In genomic region chr14:51092073-51092620, GRCm38 (mm10) we compare ENCODE assay signal across 11 mouse cellular contexts. TPM values are rescaled to one million over a fixed set of nuclear protein-coding genes. Genes with fewer than 3 reads are reported as not detected.
DNase-seq lines count a peak whose midpoint lies in the region; ATAC-seq lines count a peak whose summit lies in the region.
"Had no signal": no experiment of that assay in that cellular context is flagged by ENCODE, and none has a peak within 500 bp of the region (broad histone marks: within the 10 kb centered on the region; RNA-seq: fewer than 3 reads in every experiment).

No protein-coding gene starts in this region.

- ATAC-seq in kidney, embryonic 14.5 days (ENCODE audit: low FRiP score, low TSS enrichment) = no peak
- no peak for ATAC-seq in hindbrain, embryonic 13.5 days (ENCODE audit: low FRiP score)
- no peak for ATAC-seq in CD4-positive, CD25-positive, alpha-beta regulatory T cell, adult 4 months

- 42% methylated on average over 8 of the region's 8 CpGs for WGBS in kidney, embryonic 14.5 days
- 60% methylated on average over 8 of the region's 8 CpGs for WGBS in hindbrain, embryonic 13.5 days
- WGBS in macrophage (ENCODE audit: missing documents) = 32% methylated on average over 8 of the region's 8 CpGs

- H3K27ac ChIP-seq in kidney, embryonic 14.5 days (ENCODE audit: low read depth, low read length) = no peak overlapping the region
- peak overlapping the region; percentile 65 for H3K27ac ChIP-seq in brown adipose tissue, adult 24 weeks (replicated peaks; ENCODE audit: low read depth, low read length)
- no peak overlapping the region for H3K27ac ChIP-seq in hindbrain, embryonic 13.5 days
- peak overlapping the region; percentile 98 for H3K27ac ChIP-seq in macrophage

- no peaks in the 10 kb centered on the region for H3K36me3 ChIP-seq in kidney, embryonic 14.5 days (ENCODE audit: control insufficient read depth, insufficient read depth, low read length)
- no peaks in the 10 kb centered on the region for H3K36me3 ChIP-seq in hindbrain, embryonic 13.5 days
- no peaks in the 10 kb centered on the region for H3K36me3 ChIP-seq in macrophage (ENCODE audit: inconsistent target)

- no peak overlapping the region for H3K9ac ChIP-seq in kidney, embryonic 14.5 days (ENCODE audit: low read depth, low read length)
- no peak overlapping the region for H3K9ac ChIP-seq in hindbrain, embryonic 13.5 days

- H3K4me1 ChIP-seq in kidney, embryonic 14.5 days (ENCODE audit: control insufficient read depth, insufficient read depth, low read length) = peaks cover 7% of the 10 kb centered on the region; the same call in 1 of the 2 replicates
- no peaks in the 10 kb centered on the region for H3K4me1 ChIP-seq in brown adipose tissue, adult 24 weeks (ENCODE audit: control insufficient read depth, insufficient read depth, insufficient read length, low read length)
- H3K4me1 ChIP-seq in hindbrain, embryonic 13.5 days (replicated peaks) = peaks cover 13% of the 10 kb centered on the region; the same call in 1 of the 2 replicates

- H3K27me3 ChIP-seq in kidney, embryonic 14.5 days (ENCODE audit: control insufficient read depth, insufficient read depth, low read length) = no peaks in the 10 kb centered on the region
- no peaks in the 10 kb centered on the region for H3K27me3 ChIP-seq in hindbrain, embryonic 13.5 days

- H3K4me2 ChIP-seq in kidney, embryonic 14.5 days (replicated peaks; ENCODE audit: low read depth, low read length) = peak overlapping the region; percentile 72
- H3K4me2 ChIP-seq in hindbrain, embryonic 13.5 days = peak overlapping the region; percentile 82

- peaks cover 34% of the 10 kb centered on the region for H3K79me2 ChIP-seq in macrophage (ENCODE audit: inconsistent target)

- DNase-seq in kidney, adult 11 months = no peak
- DNase-seq in kidney, adult 18-20 months = no peak
- DNase-seq: cerebellum, adult 9-10 months; gastrocnemius, postnatal 36 days had no signal

- no peaks in the 10 kb centered on the region for H3K9me3 ChIP-seq in kidney, embryonic 14.5 days (ENCODE audit: control insufficient read depth, low read length)
- no peaks in the 10 kb centered on the region for H3K9me3 ChIP-seq in hindbrain, embryonic 13.5 days

- H3K4me3 ChIP-seq in kidney, embryonic 14.5 days (ENCODE audit: low read length) = peak overlapping the region; percentile 71; the same call in 1 of the 2 replicates
- H3K4me3 ChIP-seq in brown adipose tissue, adult 24 weeks (ENCODE audit: insufficient read depth, low read depth, low read length) = peak overlapping the region; percentile 30
- H3K4me3 ChIP-seq in hindbrain, embryonic 13.5 days = peak overlapping the region; percentile 63; the same call in 1 of the 2 replicates
- peak overlapping the region; percentile 72 for H3K4me3 ChIP-seq in macrophage (ENCODE audit: inconsistent target)

RNA-seq across cellular contexts. Expression of gene Ang, which starts 1.2 kb away (rescaled TPM):
- polyA plus RNA-seq in kidney, embryonic 14.5 days (2014; fragmentation: Nextera tagmentation; extraction: Ambion mirVana) = 6.3 and 9.5 TPM in 2 replicates
- polyA plus RNA-seq in brown adipose tissue, adult 24 weeks (2012; ENCODE audit: insufficient read depth, insufficient read length, missing spikeins) = 2.1 and 8.7 TPM in 2 replicates
- polyA plus RNA-seq in hindbrain, embryonic 13.5 days (2015; fragmentation: Nextera tagmentation; extraction: Ambion mirVana) = 4.1 and 4.4 TPM in 2 replicates
- total RNA-seq in macrophage (2018; cell fraction: chromatin; rRNA removed) = 10 to 100 TPM in 4 of 26 experiments, 1 to 10 TPM in 21, not detected in 1; 1.2 to 19.8 (median 5.1) TPM
- 10 to 100 TPM; 11.7 to 37.1 (median 18.0) TPM for total RNA-seq in macrophage (2018; cell fraction: cytosol; rRNA removed)
- 10 to 100 TPM in 18 of 26 experiments, 1 to 10 TPM in 8; 4.6 to 33.5 (median 11.8) TPM for total RNA-seq in macrophage (2018; cell fraction: nucleus; rRNA removed)
- 15.6 to 41.8 TPM (median 23.3 TPM) in 3 replicates for polyA plus RNA-seq in macrophage (2018)
- 1 to 10 TPM; 4.0 to 5.0 TPM for polyA plus RNA-seq in CD4-positive, CD25-positive, alpha-beta regulatory T cell, adult 4 months (2017; shearing (Covaris generic))

RNA-seq across cellular contexts. Expression of gene Rnase4, which starts 1.3 kb away (rescaled TPM):
- polyA plus RNA-seq in kidney, embryonic 14.5 days (2014; fragmentation: Nextera tagmentation; extraction: Ambion mirVana) = 38.9 and 41.8 TPM in 2 replicates
- 69.1 and 78.8 TPM in 2 replicates for polyA plus RNA-seq in brown adipose tissue, adult 24 weeks (2012; ENCODE audit: insufficient read depth, insufficient read length, missing spikeins)
- 15.3 and 17.5 TPM in 2 replicates for polyA plus RNA-seq in hindbrain, embryonic 13.5 days (2015; fragmentation: Nextera tagmentation; extraction: Ambion mirVana)
- total RNA-seq in macrophage (2018; cell fraction: chromatin; rRNA removed) = 10 to 100 TPM in 5 of 26 experiments, 1 to 10 TPM in 18, under 1 TPM in 3; 0.58 to 32.5 (median 4.5) TPM
- total RNA-seq in macrophage (2018; cell fraction: cytosol; rRNA removed) = 100 to 1,000 TPM in 11 of 26 experiments, 10 to 100 TPM in 15; 48.9 to 175 (median 76.0) TPM
- total RNA-seq in macrophage (2018; cell fraction: nucleus; rRNA removed) = 10 to 100 TPM; 11.5 to 94.0 (median 37.5) TPM
- polyA plus RNA-seq in macrophage (2018) = 71.8 to 173 TPM (median 117 TPM) in 3 replicates
- polyA plus RNA-seq in CD4-positive, CD25-positive, alpha-beta regulatory T cell, adult 4 months (2017; shearing (Covaris generic)) = 10 to 100 TPM in 1 of 2 experiments, 1 to 10 TPM in 1; 9.8 to 16.6 TPM

RNA-seq across cellular contexts. Expression of gene Olfr750, which starts 17.9 kb away (rescaled TPM):
- polyA plus RNA-seq in kidney, embryonic 14.5 days (2014; fragmentation: Nextera tagmentation; extraction: Ambion mirVana) = not detected in 2 replicates
- polyA plus RNA-seq in brown adipose tissue, adult 24 weeks (2012; ENCODE audit: insufficient read depth, insufficient read length, missing spikeins) = not detected in 2 replicates
- polyA plus RNA-seq in hindbrain, embryonic 13.5 days (2015; fragmentation: Nextera tagmentation; extraction: Ambion mirVana) = 0.05 TPM in 1 of 2 replicates, not detected in the other
- total RNA-seq in macrophage (2018; cell fraction: chromatin; rRNA removed) = not detected
- total RNA-seq in macrophage (2018; cell fraction: cytosol; rRNA removed) = not detected
- total RNA-seq in macrophage (2018; cell fraction: nucleus; rRNA removed) = not detected
- not detected in 3 replicates for polyA plus RNA-seq in macrophage (2018)
- not detected for polyA plus RNA-seq in CD4-positive, CD25-positive, alpha-beta regulatory T cell, adult 4 months (2017; shearing (Covaris generic))
- total RNA-seq: gastrocnemius, postnatal 36 days; left cerebral cortex, postnatal 10 days had no signal
- polyA plus RNA-seq: thymus, postnatal 0 days had no signal

RNA-seq across cellular contexts. Expression of gene Eddm3b, which starts 22.1 kb away (rescaled TPM):
- 2.1 and 2.5 TPM in 2 replicates for polyA plus RNA-seq in kidney, embryonic 14.5 days (2014; fragmentation: Nextera tagmentation; extraction: Ambion mirVana)
- polyA plus RNA-seq in brown adipose tissue, adult 24 weeks (2012; ENCODE audit: insufficient read depth, insufficient read length, missing spikeins) = not detected in 2 replicates
- not detected in 2 replicates for polyA plus RNA-seq in hindbrain, embryonic 13.5 days (2015; fragmentation: Nextera tagmentation; extraction: Ambion mirVana)
- not detected for total RNA-seq in macrophage (2018; cell fraction: chromatin; rRNA removed)
- under 1 TPM in 1 of 26 experiments, not detected in 25; 0.11 TPM for total RNA-seq in macrophage (2018; cell fraction: cytosol; rRNA removed)
- not detected for total RNA-seq in macrophage (2018; cell fraction: nucleus; rRNA removed)
- not detected in 3 replicates for polyA plus RNA-seq in macrophage (2018)
- not detected for polyA plus RNA-seq in CD4-positive, CD25-positive, alpha-beta regulatory T cell, adult 4 months (2017; shearing (Covaris generic))
- total RNA-seq: gastrocnemius, postnatal 36 days; left cerebral cortex, postnatal 10 days had no signal
- polyA plus RNA-seq: thymus, postnatal 0 days had no signal

RNA-seq across cellular contexts. Expression of gene Rnase6, which starts 31.6 kb away (rescaled TPM):
- 0.38 and 0.49 TPM in 2 replicates for polyA plus RNA-seq in kidney, embryonic 14.5 days (2014; fragmentation: Nextera tagmentation; extraction: Ambion mirVana)
- 1.3 TPM in 1 of 2 replicates, not detected in the other for polyA plus RNA-seq in brown adipose tissue, adult 24 weeks (2012; ENCODE audit: insufficient read depth, insufficient read length, missing spikeins)
- 0.25 and 0.47 TPM in 2 replicates for polyA plus RNA-seq in hindbrain, embryonic 13.5 days (2015; fragmentation: Nextera tagmentation; extraction: Ambion mirVana)
- total RNA-seq in macrophage (2018; cell fraction: chromatin; rRNA removed) = 1 to 10 TPM in 9 of 26 experiments, under 1 TPM in 8, not detected in 9; 0.25 to 4.6 (median 1.0) TPM
- 10 to 100 TPM in 18 of 26 experiments, 1 to 10 TPM in 8; 5.1 to 18.7 (median 13.1) TPM for total RNA-seq in macrophage (2018; cell fraction: cytosol; rRNA removed)
- total RNA-seq in macrophage (2018; cell fraction: nucleus; rRNA removed) = 10 to 100 TPM in 7 of 26 experiments, 1 to 10 TPM in 18, under 1 TPM in 1; 0.89 to 20.6 (median 6.0) TPM
- polyA plus RNA-seq in macrophage (2018) = 3.8 to 24.3 TPM (median 17.6 TPM) in 3 replicates
- 1 to 10 TPM; 1.6 to 5.9 TPM for polyA plus RNA-seq in CD4-positive, CD25-positive, alpha-beta regulatory T cell, adult 4 months (2017; shearing (Covaris generic))
- total RNA-seq: left cerebral cortex, postnatal 10 days had no signal

Comparison
In these comparisons a context has a peak if more than half of its experiments do, and no peak if none do; other contexts are left out.
1. H3K27ac ChIP-seq: peak in brown adipose tissue, adult 24 weeks (single experiment) and macrophage (single experiment); none in kidney, embryonic 14.5 days (single experiment) and hindbrain, embryonic 13.5 days (single experiment).
2. Peak in every context shown above with its lines, with median percentiles within 50 percentile points of each other: H3K4me3 ChIP-seq.